Mouse (Mus musculus): ENCODE results near the gene Cenpv. TPM values are rescaled to one million over a fixed set of nuclear protein-coding genes. Genes with fewer than 3 reads are reported as not detected.
A peak's percentile ranks its signal among the peaks of the same experiment; 100 is the strongest.

The Cenpv gene
- total RNA-seq (2021): 10 to 100 TPM; 41.4 to 44.3 TPM

DNA sequence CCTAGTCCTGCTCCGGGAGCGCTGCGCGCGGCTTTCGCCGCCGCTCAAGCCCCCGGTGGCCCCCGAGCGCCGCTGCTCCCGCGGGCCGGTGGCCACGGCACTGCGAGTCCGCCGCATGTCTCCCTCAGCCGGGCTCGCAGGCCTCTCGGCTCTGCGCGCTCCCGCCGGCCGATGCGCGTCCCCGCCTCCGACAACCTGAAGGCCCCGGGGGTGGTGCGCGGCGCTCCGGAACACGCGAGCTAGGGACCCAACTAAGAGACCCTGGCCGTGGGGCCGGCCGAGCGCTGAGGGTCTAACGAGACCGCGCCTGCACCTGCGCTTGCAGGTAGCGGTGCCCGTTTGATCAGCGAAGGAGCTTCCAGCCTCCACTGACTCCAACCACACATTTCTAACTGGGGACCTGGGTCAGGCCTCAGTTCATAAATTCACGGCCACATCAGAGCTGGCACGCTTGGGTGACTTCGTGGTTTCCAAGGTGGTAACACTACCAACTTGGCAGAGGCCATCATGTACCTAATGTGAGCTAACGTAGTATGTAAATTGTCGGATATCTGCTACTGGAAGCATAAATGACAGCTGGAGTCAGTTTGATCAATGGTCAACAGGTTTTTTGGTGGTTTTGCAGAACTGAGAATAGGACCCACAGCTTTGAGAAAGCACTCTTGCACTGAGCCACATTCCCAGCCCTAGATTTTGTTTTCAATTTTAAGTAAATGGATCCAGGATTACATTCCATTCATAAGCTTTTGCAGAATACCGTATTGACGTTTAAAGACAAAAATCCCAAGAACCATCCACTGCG is at the start of gene Cenpv:
Gene Cenpv (minus strand): TSS at position 173 of the 802 bp plus-strand sequence.
- intact Hi-C loops (cut with DNase I): loop anchor here (5.0 kb wide), 1 partner anchor 82 kb away; the partner anchor contains the start of genes Ncor1 and Pigl

DNA sequence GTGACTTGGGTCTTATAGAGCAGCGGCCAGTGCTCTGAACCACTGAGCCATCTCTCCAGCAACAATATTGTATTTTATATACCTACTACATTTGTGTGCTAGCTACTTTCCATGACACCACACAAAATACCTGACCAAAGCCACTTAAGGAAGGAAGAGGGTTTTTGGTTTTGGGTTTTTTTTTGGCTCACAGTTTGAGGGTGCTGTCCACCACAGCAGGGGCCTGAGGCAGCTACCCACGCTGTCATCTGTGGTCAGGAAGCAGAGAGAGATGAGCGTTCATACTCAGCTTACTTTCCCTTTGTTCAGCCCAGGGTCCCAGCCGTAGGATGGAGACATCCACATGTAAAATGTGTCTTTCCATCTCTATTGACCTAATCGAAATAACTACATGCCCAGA is 48.0 kb upstream of the Cenpv start:
- intact Hi-C loops (cut with DNase I): no loop called here
- DNase-seq (ENCODE audit: low spot score in 2 of 2): no peak

More for the DNA sequence above, at the start of gene Cenpv:
- DNase-seq (ENCODE audit: low spot score in 2 of 2): peak; percentile 68 to 78

- no peak for DNase-seq (ENCODE audit: low spot score in 2 of 2)
- intact Hi-C loops (cut with DNase I): no loop called here
Observed at GRCm38 (mm10) chr11:62584671-62585206, 45.7 kb upstream of the Cenpv start.

- intact Hi-C loops (cut with DNase I): no loop called here
- DNase-seq (ENCODE audit: low spot score in 2 of 2): no peak
Observed at GRCm38 (mm10) chr11:62583031-62583430, 44.0 kb upstream of the Cenpv start.

GRCm38 (mm10) chr11:62576530-62577152 is 37.6 kb upstream of the Cenpv start:
- DNase-seq (ENCODE audit: low spot score in 2 of 2): peak; percentile 50 to 54
- intact Hi-C loops (cut with DNase I): no loop called here

DNA sequence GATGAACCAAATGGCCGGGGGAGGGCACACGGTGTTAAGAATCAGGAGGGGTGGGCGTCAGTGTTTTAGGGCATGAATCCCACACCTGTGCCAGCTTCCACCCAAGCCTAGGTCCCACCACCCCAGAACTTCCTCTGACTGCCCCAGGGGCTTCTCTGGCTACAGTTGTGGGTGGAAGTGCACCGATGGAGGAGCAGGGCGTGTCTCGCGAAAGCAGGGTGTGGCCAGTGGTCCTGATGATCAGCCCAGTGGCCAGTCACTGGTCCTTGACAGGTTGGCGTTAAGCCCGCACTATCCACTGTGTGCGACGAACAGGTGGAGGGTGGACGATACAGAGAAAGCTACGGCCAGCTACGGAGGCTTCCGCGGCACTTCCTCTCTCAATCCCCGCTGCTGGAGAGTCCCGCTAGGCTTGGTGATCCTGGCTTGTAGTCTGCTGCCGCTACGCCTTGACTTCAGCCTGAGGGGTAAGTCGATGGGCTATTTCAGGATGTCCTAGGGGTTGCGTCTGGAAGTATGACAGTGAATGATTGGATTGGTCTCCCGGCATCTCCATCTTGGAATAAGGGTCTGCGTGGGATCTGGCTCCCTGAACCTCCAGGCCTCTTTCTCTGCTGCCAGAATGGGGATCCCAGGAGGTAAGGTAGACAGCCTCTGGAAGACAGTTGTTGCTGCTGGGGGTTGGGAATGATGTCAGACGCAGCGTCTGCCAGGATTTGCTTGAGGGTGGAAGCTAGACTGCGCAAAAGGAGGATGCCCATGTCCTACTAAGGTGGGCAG is 36.8 kb upstream of the Cenpv start:
- intact Hi-C loops (cut with DNase I): loop anchor here (2.0 kb wide), 1 partner anchor 25 kb away; the partner anchor contains the start of gene Ubb
- peak; percentile 65 to 81 for DNase-seq (ENCODE audit: low spot score in 2 of 2)

- DNase-seq (ENCODE audit: low spot score in 2 of 2): peak; percentile 88 to 89
- intact Hi-C loops (cut with DNase I): loop anchor here (2.0 kb wide), 1 partner anchor 24 kb away; the partner anchor contains the start of gene Ubb
Observed at GRCm38 (mm10) chr11:62575297-62575658, 36.2 kb upstream of the Cenpv start.

DNA sequence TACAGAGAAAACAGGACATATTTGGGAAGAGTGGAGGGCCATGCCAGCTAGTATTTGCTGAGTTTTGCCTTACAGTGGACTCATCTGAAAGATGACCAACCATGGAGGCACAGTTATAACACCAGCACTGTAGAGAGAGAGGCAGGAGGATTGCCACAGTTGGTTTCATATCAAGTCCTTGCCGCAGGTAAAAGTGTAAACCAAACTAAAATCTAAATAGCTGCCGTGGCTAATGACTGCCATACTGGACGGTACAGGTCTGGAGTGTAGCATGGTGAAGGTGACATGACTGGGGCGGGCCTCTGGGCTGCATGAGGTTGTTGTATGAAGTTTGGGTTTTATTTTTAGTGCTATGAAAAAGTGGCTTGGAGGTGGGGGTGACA is 35.6 kb upstream of the Cenpv start:
- no peak for DNase-seq (ENCODE audit: low spot score in 2 of 2)
- intact Hi-C loops (cut with DNase I): loop anchor here (2.0 kb wide), 1 partner anchor 24 kb away; the partner anchor contains the start of gene Ubb

DNA sequence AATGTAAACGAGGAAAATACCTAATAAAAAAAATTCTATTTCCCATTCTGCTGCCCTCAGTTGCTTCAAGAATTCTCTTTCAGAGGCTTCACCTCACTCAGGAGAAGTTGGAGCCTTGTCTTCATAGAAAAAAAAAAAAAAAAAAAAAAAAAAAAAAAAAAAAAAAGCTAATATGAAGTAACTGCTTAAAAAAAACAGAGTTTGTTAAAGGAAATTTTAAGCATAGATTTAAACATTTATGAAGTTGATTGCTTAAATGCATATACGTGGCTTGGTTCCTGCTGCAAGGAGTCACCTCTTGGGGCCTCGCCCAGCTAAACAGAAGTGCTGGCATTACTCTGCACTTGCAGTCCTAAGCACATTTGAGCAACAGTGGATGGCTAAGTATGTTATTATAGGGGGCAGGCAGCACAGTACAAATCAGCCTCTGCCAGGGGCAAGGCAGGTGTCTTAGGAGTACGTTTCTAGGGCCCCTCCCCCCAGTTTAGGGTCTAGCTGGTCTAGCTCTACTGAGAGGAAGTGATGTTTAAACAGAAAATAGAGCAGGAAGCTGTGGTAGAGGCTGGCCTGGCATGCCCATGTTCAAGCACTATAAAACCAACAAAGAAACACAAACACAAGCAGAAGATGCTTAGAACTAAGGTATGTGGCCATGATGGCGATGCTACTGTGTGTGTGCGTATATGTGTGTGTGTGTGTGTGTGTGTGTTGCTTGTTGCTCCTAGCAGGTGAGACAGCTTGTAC is 35.1 kb upstream of the Cenpv start, which contains the start of gene Trpv2:
Gene Trpv2 (plus strand): TSS at position 528 of the 744 bp plus-strand sequence.
- DNase-seq (ENCODE audit: low spot score in 2 of 2): no peak
- intact Hi-C loops (cut with DNase I): loop anchor here (2.0 kb wide), 1 partner anchor 23 kb away; the partner anchor contains the start of gene Ubb

DNA sequence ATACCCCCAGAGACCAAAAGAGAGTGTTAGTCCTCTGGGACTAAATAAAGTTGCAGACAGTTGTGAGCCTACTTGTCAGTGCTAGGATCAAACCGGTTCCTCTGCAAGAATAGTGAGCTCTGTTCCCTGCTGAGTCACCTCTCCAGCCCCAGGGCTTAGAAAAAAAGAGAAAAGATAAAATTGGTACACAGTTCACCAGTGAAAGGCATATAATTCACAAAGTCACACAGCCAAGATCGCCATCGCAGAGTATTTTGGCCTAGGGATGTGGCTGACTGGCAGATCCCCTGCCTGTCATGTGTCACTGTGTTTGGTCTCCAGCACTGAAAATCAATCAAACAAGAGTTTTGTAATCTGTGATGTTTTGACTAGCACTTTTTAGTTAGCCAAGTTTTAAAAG is 29.2 kb upstream of the Cenpv start:
- intact Hi-C loops (cut with DNase I): no loop called here
- no peak for DNase-seq (ENCODE audit: low spot score in 2 of 2)

GRCm38 (mm10) chr11:62566211-62566610 is 27.1 kb upstream of the Cenpv start:
- DNase-seq (ENCODE audit: low spot score in 2 of 2): no peak
- intact Hi-C loops (cut with DNase I): no loop called here

GRCm38 (mm10) chr11:62565747-62566146 is 26.7 kb upstream of the Cenpv start:
- DNase-seq (ENCODE audit: low spot score in 2 of 2): no peak
- intact Hi-C loops (cut with DNase I): no loop called here

GRCm38 (mm10) chr11:62563590-62563989 is 24.5 kb upstream of the Cenpv start:
- intact Hi-C loops (cut with DNase I): no loop called here
- no peak for DNase-seq (ENCODE audit: low spot score in 2 of 2)

DNA sequence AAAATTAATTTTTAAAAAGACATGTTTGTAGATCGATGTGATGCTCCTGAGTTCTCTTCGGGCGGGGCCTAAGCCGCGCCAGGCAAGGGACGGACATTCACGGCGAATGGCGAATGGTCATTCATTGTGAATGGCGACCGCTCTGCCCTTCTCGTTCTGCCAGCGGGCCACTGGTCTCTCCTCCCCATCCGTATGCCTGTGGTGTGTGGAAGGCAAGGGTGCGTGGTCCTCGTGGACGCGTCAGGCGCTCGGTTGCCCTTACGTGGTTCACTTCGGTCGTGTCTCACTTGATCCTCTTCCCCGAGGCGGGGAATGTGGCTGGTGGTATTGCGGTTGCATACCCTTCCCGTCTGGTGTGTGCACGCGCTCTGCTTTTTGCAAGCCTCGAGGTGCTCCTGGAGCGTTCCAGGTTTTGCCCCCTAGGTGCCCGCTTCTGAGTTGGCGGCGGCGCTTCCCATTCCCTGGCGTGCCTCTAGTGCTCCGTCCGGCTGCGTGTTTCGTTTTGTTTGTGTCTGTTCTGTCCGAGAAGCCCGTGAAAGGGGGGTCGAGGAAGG is 21.5 kb upstream of the Cenpv start:
- intact Hi-C loops (cut with DNase I): no loop called here

GRCm38 (mm10) chr11:62558961-62559646 is 20.0 kb upstream of the Cenpv start:
- intact Hi-C loops (cut with DNase I): no loop called here
- no peak for DNase-seq (ENCODE audit: low spot score in 2 of 2)

More for the DNA sequence above, 21.5 kb upstream of the Cenpv start:
- no peak for DNase-seq (ENCODE audit: low spot score in 2 of 2)

DNA sequence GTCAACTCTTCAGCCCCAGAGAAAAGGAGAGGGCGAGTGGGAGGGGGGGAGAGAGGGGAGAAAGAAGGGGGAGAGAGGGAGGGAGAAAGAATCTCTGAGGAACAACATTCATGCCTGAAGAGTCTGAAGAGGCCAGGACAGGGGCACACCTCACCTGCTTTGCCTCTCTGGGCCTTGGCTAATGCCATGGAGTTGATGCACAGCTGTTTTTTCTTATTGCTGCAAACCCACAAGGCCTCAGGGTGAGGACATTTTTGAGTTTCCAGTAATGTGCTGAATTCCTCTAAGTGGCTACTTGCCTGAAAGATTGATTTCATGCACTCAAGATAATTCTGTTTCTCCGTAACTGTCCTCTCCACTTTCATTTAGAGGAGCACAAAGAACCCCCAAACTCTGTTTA is 19.1 kb upstream of the Cenpv start:
- intact Hi-C loops (cut with DNase I): no loop called here
- DNase-seq (ENCODE audit: low spot score in 2 of 2): no peak

DNA sequence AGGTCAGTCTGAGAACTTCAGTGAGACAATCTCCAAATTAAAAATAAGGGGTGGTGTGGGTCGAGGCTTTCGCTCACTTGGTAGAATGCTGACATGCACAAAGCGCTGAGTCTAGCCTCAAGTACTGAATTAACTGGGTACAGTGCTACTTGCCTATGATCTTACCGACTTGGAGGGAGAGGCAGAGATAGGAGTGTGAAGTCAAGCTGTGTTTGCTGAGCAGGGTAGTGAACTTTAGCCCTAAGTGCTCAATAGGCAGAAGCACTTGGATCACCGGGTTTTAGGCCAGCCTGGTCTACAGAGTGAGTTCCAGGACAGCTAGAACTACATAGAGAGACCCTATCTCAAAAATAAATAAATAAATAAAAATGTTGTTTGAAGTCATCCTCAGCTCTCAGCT is 18.1 kb upstream of the Cenpv start:
- intact Hi-C loops (cut with DNase I): no loop called here
- no peak for DNase-seq (ENCODE audit: low spot score in 2 of 2)

GRCm38 (mm10) chr11:62555896-62556412 is 16.9 kb upstream of the Cenpv start:
- intact Hi-C loops (cut with DNase I): no loop called here
- no peak for DNase-seq (ENCODE audit: low spot score in 2 of 2)
